Mouse (Mus musculus) ovary, adult 18-20 months (tissue): ENCODE results near the gene Vmn1r196.
"Not testable (repeated sequence)": the region's sequence is repeated elsewhere in the genome, so short reads cannot be mapped to it uniquely, and the experiment has no call there.

ENCODE experiments used
- DNase-seq: peaks from one replicate; pipeline ENCODE4 v3.0.0; 2022; ENCODE audit warnings: low spot score, mixed read lengths

Vmn1r196 gene

GRCm38 (mm10) chr13:22289620-22290019, at the start of gene Vmn1r196:
Vmn1r196 (plus strand) TSS chr13:22289920.
- DNase-seq: no peak

GRCm38 (mm10) chr13:22243915-22244314, 45.8 kb upstream of the Vmn1r196 start, which contains the start of gene Vmn1r194:
Vmn1r194 (plus strand) TSS chr13:22244215.
- no peak for DNase-seq

GRCm38 (mm10) chr13:22270222-22270621, 19.5 kb upstream of the Vmn1r196 start, which contains the start of gene Vmn1r195:
Vmn1r195 (plus strand) TSS chr13:22270522.
- not testable (repeated sequence) for DNase-seq

GRCm38 (mm10) chr13:22271721-22272120, 18.0 kb upstream of the Vmn1r196 start:
- DNase-seq: no peak

- DNase-seq: no peak
Observed at GRCm38 (mm10) chr13:22284578-22284977, 5.1 kb upstream of the Vmn1r196 start.

DNA sequence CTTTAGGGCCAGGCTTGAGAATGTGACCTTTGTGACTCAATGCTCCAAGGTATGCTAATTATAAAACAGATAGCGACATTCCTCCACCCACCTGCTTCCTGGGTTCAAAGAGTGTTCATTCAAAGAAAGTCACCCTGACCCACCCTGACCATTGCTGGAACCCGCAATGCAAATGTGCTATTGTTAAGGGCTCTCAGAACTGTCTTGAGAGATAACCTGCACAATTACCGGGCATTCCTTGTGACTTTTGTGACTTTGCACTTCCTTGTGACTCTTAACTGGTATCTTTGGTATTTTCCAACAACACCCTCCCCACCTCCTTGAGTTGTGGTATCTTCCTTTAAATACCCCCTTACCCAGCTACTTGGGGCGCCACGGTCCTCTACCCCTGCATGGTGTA, 18.4 kb downstream of the Vmn1r196 start:
- not testable (repeated sequence) for DNase-seq

DNA sequence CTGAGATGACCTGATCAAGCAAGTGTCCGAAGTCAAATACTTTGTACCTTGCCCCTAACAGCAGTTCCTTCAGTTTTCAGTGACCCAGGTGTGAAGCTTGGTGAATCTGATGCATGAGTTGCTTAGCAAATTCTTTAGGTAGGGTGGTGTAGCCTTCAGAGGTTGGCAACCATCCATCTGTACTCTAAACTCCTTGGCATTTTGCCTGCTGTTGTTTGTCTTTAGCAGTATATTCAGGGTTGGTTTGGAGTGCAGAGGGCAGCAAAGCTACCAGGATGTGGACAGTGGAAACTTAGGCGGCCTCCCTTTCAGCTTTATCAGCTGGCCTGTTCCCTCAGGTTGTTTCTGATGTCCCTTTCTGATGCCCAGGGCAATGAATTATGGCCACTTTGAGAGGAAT, 25.6 kb downstream of the Vmn1r196 start:
- DNase-seq: no peak

GRCm38 (mm10) chr13:22317366-22317765, 27.6 kb downstream of the Vmn1r196 start:
- no peak for DNase-seq

- DNase-seq: no peak
Observed at GRCm38 (mm10) chr13:22320091-22320490, 30.4 kb downstream of the Vmn1r196 start.

GRCm38 (mm10) chr13:22324289-22324688, 34.6 kb downstream of the Vmn1r196 start, which contains the start of gene Vmn1r197:
Vmn1r197 (plus strand) TSS chr13:22324589.
- DNase-seq: no peak

- DNase-seq: no peak
Observed at GRCm38 (mm10) chr13:22333269-22333668, 43.5 kb downstream of the Vmn1r196 start.

- no peak for DNase-seq
Observed at GRCm38 (mm10) chr13:22335565-22335964, 45.8 kb downstream of the Vmn1r196 start.
